Mouse (Mus musculus) forebrain, embryonic 14.5 days (tissue): ENCODE measurements around the gene Rab11fip3. TPM values are rescaled to one million over a fixed set of nuclear protein-coding genes. Genes with fewer than 3 reads are reported as not detected.

Experiments used
- ATAC-seq: fragments of 200-750 bp; cut with Nextera tagmentation; 2 replicates; pipeline ENCODE4 v1.8.0; 2017; ENCODE audit warnings: mild to moderate bottlenecking, moderate library complexity
- DNase-seq: peaks from one replicate; pipeline ENCODE4 v3.0.0-alpha.2; 2015; ENCODE audit warnings: low spot score
- H3K27ac ChIP-seq: fragments of 300-500 bp; sonication (generic); 2 replicates; pipeline ENCODE4 v1.5.1; 2014; ENCODE audit warnings: low read depth, mild to moderate bottlenecking, control low read depth, low read length, moderate library complexity
- H3K27me3 ChIP-seq: fragments of 300-500 bp; sonication (generic); replicated peaks from 2 replicates; pipeline ENCODE4 v1.6.1; 2014; ENCODE audit warnings: low read length, control low read depth, mixed read lengths; ENCODE audit not compliant: control insufficient read depth, insufficient read depth
- H3K36me3 ChIP-seq: fragments of 300-500 bp; sonication (generic); 2 replicates; pipeline ENCODE4 v1.6.1; 2014; ENCODE audit warnings: low read length, control low read depth; ENCODE audit not compliant: control insufficient read depth, insufficient read depth
- H3K4me1 ChIP-seq: fragments of 300-500 bp; sonication (generic); 2 replicates; pipeline ENCODE4 v1.6.1; 2014; ENCODE audit warnings: antibody characterized with exemption, low read length, control low read depth; ENCODE audit not compliant: control insufficient read depth, insufficient read depth
- H3K4me2 ChIP-seq: fragments of 300-500 bp; sonication (generic); 2 replicates; pipeline ENCODE4 v1.6.1; 2014; ENCODE audit warnings: mild to moderate bottlenecking, control low read depth, low read length
- H3K4me3 ChIP-seq: fragments of 300-500 bp; sonication (generic); 2 replicates; pipeline ENCODE4 v1.5.1; 2014; ENCODE audit warnings: low read depth, low read length, control low read depth
- H3K9ac ChIP-seq: fragments of 300-500 bp; sonication (generic); 2 replicates; pipeline ENCODE4 v1.6.1; 2014; ENCODE audit warnings: mild to moderate bottlenecking, low read length, control low read depth, moderate library complexity
- H3K9me3 ChIP-seq: fragments of 300-500 bp; sonication (generic); replicated peaks from 2 replicates; pipeline ENCODE4 v1.6.1; 2016; ENCODE audit warnings: low read length, control low read depth, mixed read lengths; ENCODE audit not compliant: control insufficient read depth
- WGBS: fragments of 180-500 bp; shearing (Covaris S2); extraction: QIAGEN DNeasy Blood & Tissue Kit; methylation state at CpG from one replicate; pipeline ENCODE4 v1.1.7; 2014; 5-methylcytosine and 5-hydroxymethylcytosine counted together
- polyA plus RNA-seq: library from polyadenylated mRNA; unstranded; fragments of >200 nt; fragmentation: Nextera tagmentation; extraction: Ambion mirVana; gene quantifications from 2 replicates; pipeline ENCODE4 v1.2.1, GENCODE M21; 2014

Rab11fip3 gene
- polyA plus RNA-seq, 1 experiment from 2014 or later = 15.2 TPM

- Histone ChIP-seq H3K4me3 (peak overlapping the region; percentile 67), H3K9ac (peak overlapping the region; percentile 97), H3K36me3 (peaks cover 19% of the 10 kb centered on the region), H3K4me2 (peak overlapping the region; percentile 100), H3K4me1 (peaks cover 28% of the 10 kb centered on the region), H3K27me3 (no peaks in the 10 kb centered on the region), H3K9me3 (no peaks in the 10 kb centered on the region), H3K27ac (peak overlapping the region; percentile 91)
- no peak; the same call in none of the 2 replicates for ATAC-seq
- WGBS = under 1% methylated on average over 44 of the region's 44 CpGs
- peak; percentile 31 for DNase-seq
Measured at GRCm38 (mm10) chr17:26068024-26068830, 1.1 kb downstream of the Rab11fip3 start.

- ATAC-seq (no peak), DNase-seq (no peak)
- peak overlapping the region; percentile 67 for H3K4me3 ChIP-seq
- H3K36me3 ChIP-seq = peaks cover 28% of the 10 kb centered on the region
- peak overlapping the region; percentile 100 for H3K4me2 ChIP-seq
- H3K27ac ChIP-seq = no peak overlapping the region
- 88% methylated on average over 7 of the region's 7 CpGs for WGBS
- peak overlapping the region; percentile 97 for H3K9ac ChIP-seq
- no peaks in the 10 kb centered on the region for H3K27me3 ChIP-seq
- no peaks in the 10 kb centered on the region for H3K9me3 ChIP-seq
- H3K4me1 ChIP-seq = peaks cover 28% of the 10 kb centered on the region
Measured at GRCm38 (mm10) chr17:26066488-26067020, 2.8 kb downstream of the Rab11fip3 start.

- 81% methylated on average over 6 of the region's 6 CpGs for WGBS
- Histone ChIP-seq H3K4me3 (peak overlapping the region; percentile 6; the same call in 1 of the 2 replicates), H3K4me1 (peaks cover 25% of the 10 kb centered on the region), H3K4me2 (peak overlapping the region; percentile 29), H3K27me3 (no peaks in the 10 kb centered on the region), H3K27ac (no peak overlapping the region), H3K9me3 (no peaks in the 10 kb centered on the region), H3K9ac (peak overlapping the region; percentile 47), H3K36me3 (peaks cover 36% of the 10 kb centered on the region)
- no peak for DNase-seq
- no peak for ATAC-seq
Measured at GRCm38 (mm10) chr17:26064916-26065315, 4.4 kb downstream of the Rab11fip3 start.

GRCm38 (mm10) chr17:26057787-26058567 is 11.4 kb downstream of the Rab11fip3 start:
- Histone ChIP-seq H3K4me2 (no peak overlapping the region), H3K9me3 (no peaks in the 10 kb centered on the region), H3K36me3 (peaks cover 69% of the 10 kb centered on the region), H3K4me3 (no peak overlapping the region), H3K4me1 (no peaks in the 10 kb centered on the region; the same call in 1 of the 2 replicates), H3K27ac (no peak overlapping the region), H3K27me3 (no peaks in the 10 kb centered on the region), H3K9ac (no peak overlapping the region)
- ATAC-seq (no peak), DNase-seq (no peak)
- WGBS = 83% methylated on average over 9 of the region's 9 CpGs

- H3K36me3 ChIP-seq = peaks cover 65% of the 10 kb centered on the region
- H3K4me1 ChIP-seq = no peaks in the 10 kb centered on the region; the same call in 1 of the 2 replicates
- DNase-seq (no peak), ATAC-seq (no peak)
- H3K27me3 ChIP-seq = no peaks in the 10 kb centered on the region
- no peak overlapping the region for H3K4me2 ChIP-seq
- WGBS = 95% methylated on average over 8 of the region's 8 CpGs
- no peak overlapping the region for H3K9ac ChIP-seq
- H3K4me3 ChIP-seq = no peak overlapping the region
- H3K27ac ChIP-seq = no peak overlapping the region
- no peaks in the 10 kb centered on the region for H3K9me3 ChIP-seq
Measured at GRCm38 (mm10) chr17:26057278-26057677, 12.1 kb downstream of the Rab11fip3 start.

- Histone ChIP-seq H3K4me3 (no peak overlapping the region), H3K9ac (no peak overlapping the region), H3K4me2 (no peak overlapping the region), H3K9me3 (no peaks in the 10 kb centered on the region), H3K36me3 (peaks cover 64% of the 10 kb centered on the region), H3K4me1 (no peaks in the 10 kb centered on the region), H3K27ac (no peak overlapping the region), H3K27me3 (no peaks in the 10 kb centered on the region)
- 36% methylated on average over 6 of the region's 6 CpGs for WGBS
- ATAC-seq (no peak), DNase-seq (no peak)
Measured at GRCm38 (mm10) chr17:26055164-26055563, 14.2 kb downstream of the Rab11fip3 start.

GRCm38 (mm10) chr17:26054133-26054845 is 15.1 kb downstream of the Rab11fip3 start:
- 83% methylated on average over 17 of the region's 17 CpGs for WGBS

GRCm38 (mm10) chr17:26052706-26053105 is 16.6 kb downstream of the Rab11fip3 start:
- WGBS = 94% methylated on average over 4 of the region's 4 CpGs
- Histone ChIP-seq H3K4me3 (no peak overlapping the region), H3K4me1 (no peaks in the 10 kb centered on the region), H3K36me3 (peaks cover 43% of the 10 kb centered on the region), H3K9me3 (no peaks in the 10 kb centered on the region), H3K27me3 (no peaks in the 10 kb centered on the region), H3K9ac (no peak overlapping the region), H3K4me2 (no peak overlapping the region), H3K27ac (no peak overlapping the region)
- ATAC-seq (no peak), DNase-seq (no peak)

More at GRCm38 (mm10) chr17:26054133-26054845, 15.1 kb downstream of the Rab11fip3 start:
- Histone ChIP-seq H3K36me3 (peaks cover 55% of the 10 kb centered on the region), H3K4me3 (no peak overlapping the region), H3K9ac (no peak overlapping the region), H3K27ac (no peak overlapping the region), H3K27me3 (no peaks in the 10 kb centered on the region), H3K4me1 (no peaks in the 10 kb centered on the region), H3K9me3 (no peaks in the 10 kb centered on the region), H3K4me2 (no peak overlapping the region)
- ATAC-seq (no peak), DNase-seq (no peak)
